7 mouse cellular contexts compared by ENCODE assay signal in the genomic region with DNA sequence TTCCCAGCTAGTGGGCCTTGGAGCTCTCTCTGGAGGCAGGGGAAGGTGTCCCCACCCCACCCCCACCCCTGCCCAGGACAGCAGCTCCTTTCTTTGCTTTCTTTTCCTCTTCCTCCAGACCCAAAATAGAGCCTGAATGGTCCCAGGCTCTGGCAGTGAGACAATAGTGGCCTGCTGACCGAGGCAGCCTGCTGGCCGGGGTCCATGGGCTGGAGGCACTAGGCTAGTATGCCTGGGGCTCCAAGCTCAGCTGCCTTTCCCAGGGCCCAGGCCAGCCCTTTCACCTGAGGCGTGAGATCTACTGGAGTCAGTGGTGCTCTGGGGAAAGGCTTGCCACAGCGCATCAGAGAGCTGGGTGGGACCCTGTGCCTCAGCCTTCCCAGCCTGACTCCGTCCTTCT. TPM values are rescaled to one million over a fixed set of nuclear protein-coding genes. Genes with fewer than 3 reads are reported as not detected.
DNase-seq lines count a peak whose midpoint lies in the region; ATAC-seq and TF ChIP-seq lines count a peak whose summit lies in the region.

No protein-coding gene starts in this region.

- H3K36me3 ChIP-seq in heart, adult 2 months (ENCODE audit: control insufficient read depth, insufficient read depth, low read length) = no peaks in the 10 kb centered on the region
- H3K36me3 ChIP-seq in liver, embryonic 12.5 days = peaks cover 98% of the 10 kb centered on the region

- H3K9me3 ChIP-seq in liver, embryonic 12.5 days (replicated peaks) = no peaks in the 10 kb centered on the region

- intact Hi-C loops in heart, adult 2 months (cut with DNase I) = no loop called here

- no peak for TF ChIP-seq CTCF in heart, adult 2 months (IDR thresholded peaks at IDR 0.05)
- no peak for TF ChIP-seq CTCF in olfactory bulb, adult 2 months (IDR thresholded peaks at IDR 0.05; ENCODE audit: insufficient read depth, low read depth, low read length)

- TF ChIP-seq POLR2A in heart, adult 2 months (IDR thresholded peaks at IDR 0.05; ENCODE audit: insufficient read depth, low read depth, low read length) = peak; percentile 77
- TF ChIP-seq POLR2A in olfactory bulb, adult 2 months (IDR thresholded peaks at IDR 0.05; ENCODE audit: insufficient read depth, low read depth, low read length) = no peak

- H3K4me1 ChIP-seq in heart, adult 2 months (ENCODE audit: control insufficient read depth, insufficient read depth, low read length) = peaks cover 31% of the 10 kb centered on the region
- H3K4me1 ChIP-seq in liver, embryonic 12.5 days = peaks cover 100% of the 10 kb centered on the region
- H3K4me1 ChIP-seq in olfactory bulb, adult 2 months (ENCODE audit: control insufficient read depth, insufficient read depth, low read length) = peaks cover 78% of the 10 kb centered on the region

- H3K27me3 ChIP-seq in heart, adult 2 months (ENCODE audit: control insufficient read depth, insufficient read depth, low read length) = no peaks in the 10 kb centered on the region
- H3K27me3 ChIP-seq in liver, embryonic 12.5 days (replicated peaks) = no peaks in the 10 kb centered on the region

- H3K4me2 ChIP-seq in liver, embryonic 12.5 days = peak overlapping the region; percentile 32; the same call in 1 of the 2 replicates

- 30% methylated on average over 5 of the region's 5 CpGs for WGBS in heart, adult 2 months
- 72% methylated on average over 5 of the region's 5 CpGs for WGBS in liver, embryonic 12.5 days (ENCODE audit: insufficient replicate concordance)
- WGBS in olfactory bulb, adult 2 months = 47% methylated on average over 5 of the region's 5 CpGs

- H3K27ac ChIP-seq in heart, adult 2 months = peak overlapping the region; percentile 93
- peak overlapping the region; percentile 52; the same call in 1 of the 2 replicates for H3K27ac ChIP-seq in liver, embryonic 12.5 days
- H3K27ac ChIP-seq in olfactory bulb, adult 2 months (ENCODE audit: insufficient read depth, low read depth, low read length) = peak overlapping the region; percentile 88

- peak overlapping the region; percentile 61 for H3K9ac ChIP-seq in heart, adult 2 months (ENCODE audit: low read depth, low read length)
- peak overlapping the region; percentile 23; the same call in 1 of the 2 replicates for H3K9ac ChIP-seq in liver, embryonic 12.5 days

- H3K79me2 ChIP-seq in heart, adult 2 months (replicated peaks; ENCODE audit: control insufficient read depth, insufficient read depth, low read length) = no peaks in the 10 kb centered on the region

- peak; percentile 56 for DNase-seq in adrenal gland, postnatal 25 days
- DNase-seq in cerebellum, postnatal 10 days = peak; percentile 85 to 91
- DNase-seq in heart, adult 2 months = peak; percentile 82 to 86
- peak; percentile 74 for DNase-seq in kidney, adult 18-20 months

- peak; percentile 53; the same call in 1 of the 2 replicates for TF ChIP-seq EP300 in heart, adult 2 months (IDR thresholded peaks at IDR 0.05; ENCODE audit: insufficient read depth, low read depth, low read length)

- peak overlapping the region; percentile 38 for H3K4me3 ChIP-seq in heart, adult 2 months
- no peak overlapping the region for H3K4me3 ChIP-seq in liver, embryonic 12.5 days
- no peak overlapping the region for H3K4me3 ChIP-seq in olfactory bulb, adult 2 months (ENCODE audit: insufficient read depth, low read depth, low read length)

- no peak for ATAC-seq in liver, embryonic 12.5 days
- no peak for ATAC-seq in megakaryocyte progenitor cell, adult 5-6 weeks (replicated peaks; ENCODE audit: poor library complexity)

RNA-seq across cellular contexts. Expression of a gene that starts 18.0 kb away (rescaled TPM):
- 11.7 and 20.7 TPM in 2 replicates for total RNA-seq in adrenal gland, postnatal 25 days (2021)
- total RNA-seq in heart, adult 2 months (2021) = 10 to 100 TPM; 52.1 to 67.8 TPM
- 96.1 and 107 TPM in 2 replicates for polyA plus RNA-seq in heart, adult 2 months (2012; rRNA removed)
- polyA plus RNA-seq in liver, embryonic 12.5 days (2016; fragmentation: Nextera tagmentation; extraction: Ambion mirVana) = 78.5 and 80.9 TPM in 2 replicates
- not detected in 2 replicates for polyA plus RNA-seq in olfactory bulb, adult 2 months (2012; ENCODE audit: insufficient read depth, insufficient read length, low replicate concordance, missing spikeins)
- 88.4 and 140 TPM in 2 replicates for total RNA-seq in megakaryocyte progenitor cell, adult 5-6 weeks (2015)
- total RNA-seq in megakaryocyte progenitor cell, adult 5-6 weeks (2017) = 48.8 and 85.6 TPM in 2 replicates

RNA-seq across cellular contexts. Expression of a gene that starts 25.0 kb away (rescaled TPM):
- 3.0 and 4.2 TPM in 2 replicates for total RNA-seq in adrenal gland, postnatal 25 days (2021)
- 1 to 10 TPM; 1.3 to 2.5 TPM for total RNA-seq in heart, adult 2 months (2021)
- polyA plus RNA-seq in heart, adult 2 months (2012; rRNA removed) = 4.3 and 4.9 TPM in 2 replicates
- polyA plus RNA-seq in liver, embryonic 12.5 days (2016; fragmentation: Nextera tagmentation; extraction: Ambion mirVana) = 7.9 and 8.7 TPM in 2 replicates
- polyA plus RNA-seq in olfactory bulb, adult 2 months (2012; ENCODE audit: insufficient read depth, insufficient read length, low replicate concordance, missing spikeins) = not detected in 2 replicates
- 106 and 111 TPM in 2 replicates for total RNA-seq in megakaryocyte progenitor cell, adult 5-6 weeks (2015)
- total RNA-seq in megakaryocyte progenitor cell, adult 5-6 weeks (2017) = 178 and 215 TPM in 2 replicates

Comparison
In these comparisons a context has a peak if more than half of its experiments do, and no peak if none do; other contexts are left out.
1. RNA of a gene that starts 25.0 kb away (total RNA-seq): 106 to 215 TPM in megakaryocyte progenitor cell, adult 5-6 weeks; 3.0 to 4.2 TPM in adrenal gland, postnatal 25 days and 1.3 to 2.5 TPM in heart, adult 2 months; every median in the first group is over 10 times any median in the second.
2. Peak in every context shown above with its lines, with median percentiles within 50 percentile points of each other: DNase-seq and H3K27ac ChIP-seq.